Mouse (Mus musculus) C2C12 (cell line): ENCODE measurements around the gene Gm21987. TPM values are rescaled to one million over a fixed set of nuclear protein-coding genes. Genes with fewer than 3 reads are reported as not detected.

Experiments
- H3K27me3 ChIP-seq: one replicate; pipeline ENCODE4 v1.6.1; 2011; ENCODE audit not compliant: control insufficient read depth, insufficient read depth, insufficient read length
- H3K36me3 ChIP-seq: one replicate; pipeline ENCODE4 v1.6.1; 2011; ENCODE audit not compliant: control insufficient read depth, insufficient read depth
- H3K4me3 ChIP-seq: one replicate; pipeline ENCODE4 v1.5.1; 2011; ENCODE audit warnings: mild to moderate bottlenecking, control low read depth; ENCODE audit not compliant: poor library complexity, insufficient read depth, severe bottlenecking
- H3K79me2 ChIP-seq: one replicate; pipeline ENCODE4 v1.6.1; 2011; ENCODE audit not compliant: control insufficient read depth, insufficient read depth
- H3K79me3 ChIP-seq: one replicate; pipeline ENCODE4 v1.6.1; 2011; ENCODE audit warnings: low read depth, control low read depth
- H3ac ChIP-seq: one replicate; pipeline ENCODE3; 2011; ENCODE audit warnings: low read depth; ENCODE audit not compliant: control insufficient read depth, insufficient read length
- CEBPB ChIP-seq: IDR thresholded peaks from one replicate; pipeline ENCODE4 v1.6.1; 2011; ENCODE audit warnings: low read depth, mild to moderate bottlenecking, control low read depth, moderate library complexity
- CTCF ChIP-seq: IDR thresholded peaks from one replicate; pipeline ENCODE4 v1.5.1; 2011; ENCODE audit not compliant: control insufficient read depth, insufficient read depth, insufficient read length
- FOSL1 ChIP-seq: IDR thresholded peaks from one replicate; pipeline ENCODE4 v1.8.0; 2011; ENCODE audit warnings: mild to moderate bottlenecking, low read length; ENCODE audit not compliant: poor library complexity, insufficient read depth, severe bottlenecking
- MAX ChIP-seq: IDR thresholded peaks from one replicate; pipeline ENCODE4 v1.6.1; 2011; ENCODE audit warnings: mild to moderate bottlenecking, control low read depth
- MYOD1 ChIP-seq: IDR thresholded peaks from one replicate; pipeline ENCODE4 v1.6.1; 2011; ENCODE audit warnings: low read depth; ENCODE audit not compliant: control insufficient read depth, insufficient read length
- MYOG ChIP-seq: IDR thresholded peaks from one replicate; pipeline ENCODE4 v1.6.1; 2011; ENCODE audit not compliant: control insufficient read depth, insufficient read length; ENCODE audit errors: extremely low read depth
- USF1 ChIP-seq: IDR thresholded peaks from one replicate; pipeline ENCODE4 v1.6.1; 2011; ENCODE audit warnings: low read depth, mild to moderate bottlenecking, control low read depth, moderate library complexity
- polyA plus RNA-seq: library from polyadenylated mRNA; unstranded; fragments of >200 nt; fragmentation: generic; extraction: Trizol; gene quantifications from one replicate; pipeline ENCODE4 v1.2.1, GENCODE M21; 2012; ENCODE audit warnings: missing spikeins

Gm21987 gene
- polyA plus RNA-seq, 1 experiment = not detected

GRCm38 (mm10) chr16:38373439-38373838 is 26.6 kb downstream of the Gm21987 start:
- H3ac ChIP-seq = no peak overlapping the region
- no peaks in the 10 kb centered on the region for H3K79me2 ChIP-seq
- TF ChIP-seq MAX (no peak), MYOD1 (no peak), CEBPB (no peak), FOSL1 (no peak), USF1 (no peak), MYOG (no peak), CTCF (no peak)
- no peaks in the 10 kb centered on the region for H3K27me3 ChIP-seq
- H3K4me3 ChIP-seq = no peak overlapping the region
- H3K79me3 ChIP-seq = no peaks in the 10 kb centered on the region
- no peaks in the 10 kb centered on the region for H3K36me3 ChIP-seq

GRCm38 (mm10) chr16:38373941-38374340 is 27.1 kb downstream of the Gm21987 start:
- Histone ChIP-seq H3K79me3 (no peaks in the 10 kb centered on the region), H3K36me3 (no peaks in the 10 kb centered on the region), H3K27me3 (no peaks in the 10 kb centered on the region), H3K4me3 (no peak overlapping the region), H3ac (no peak overlapping the region), H3K79me2 (no peaks in the 10 kb centered on the region)
- no peak for TF ChIP-seq CTCF
- no peak for TF ChIP-seq USF1
- TF ChIP-seq FOSL1 = no peak
- TF ChIP-seq CEBPB = no peak
- no peak for TF ChIP-seq MYOG
- no peak for TF ChIP-seq MYOD1
- TF ChIP-seq MAX = no peak

- no peaks in the 10 kb centered on the region for H3K79me2 ChIP-seq
- H3K79me3 ChIP-seq = no peaks in the 10 kb centered on the region
- no peaks in the 10 kb centered on the region for H3K27me3 ChIP-seq
- H3K4me3 ChIP-seq = no peak overlapping the region
- H3ac ChIP-seq = no peak overlapping the region
- no peaks in the 10 kb centered on the region for H3K36me3 ChIP-seq
- no peak for TF ChIP-seq CEBPB
- no peak for TF ChIP-seq MYOG
- TF ChIP-seq MYOD1 = no peak
- no peak for TF ChIP-seq FOSL1
- TF ChIP-seq CTCF = no peak
- no peak for TF ChIP-seq MAX
Measured at GRCm38 (mm10) chr16:38374379-38375140, 27.7 kb downstream of the Gm21987 start.

- Histone ChIP-seq H3K27me3 (no peaks in the 10 kb centered on the region), H3ac (no peak overlapping the region), H3K79me3 (no peaks in the 10 kb centered on the region), H3K4me3 (no peak overlapping the region), H3K79me2 (no peaks in the 10 kb centered on the region), H3K36me3 (no peaks in the 10 kb centered on the region)
- no peak for TF ChIP-seq MYOD1
- TF ChIP-seq MAX = no peak
- TF ChIP-seq CTCF = no peak
- TF ChIP-seq CEBPB = no peak
- no peak for TF ChIP-seq FOSL1
- no peak for TF ChIP-seq MYOG
- no peak for TF ChIP-seq USF1
Measured at GRCm38 (mm10) chr16:38375182-38375581, 28.3 kb downstream of the Gm21987 start.

GRCm38 (mm10) chr16:38376163-38376840 is 29.5 kb downstream of the Gm21987 start:
- Histone ChIP-seq H3K4me3 (no peak overlapping the region), H3K27me3 (no peaks in the 10 kb centered on the region), H3K36me3 (no peaks in the 10 kb centered on the region), H3K79me3 (no peaks in the 10 kb centered on the region), H3ac (no peak overlapping the region), H3K79me2 (no peaks in the 10 kb centered on the region)
- TF ChIP-seq MAX (no peak), MYOG (no peak), CTCF (no peak), MYOD1 (no peak), USF1 (no peak), FOSL1 (no peak), CEBPB (no peak)

- H3K79me2 ChIP-seq = no peaks in the 10 kb centered on the region
- no peaks in the 10 kb centered on the region for H3K27me3 ChIP-seq
- no peak for TF ChIP-seq CEBPB
- no peak for TF ChIP-seq MYOG
- TF ChIP-seq CTCF = no peak
- no peak for TF ChIP-seq FOSL1
- no peak for TF ChIP-seq MAX
- no peaks in the 10 kb centered on the region for H3K79me3 ChIP-seq
- no peaks in the 10 kb centered on the region for H3K36me3 ChIP-seq
- no peak overlapping the region for H3ac ChIP-seq
- no peak overlapping the region for H3K4me3 ChIP-seq
Measured at GRCm38 (mm10) chr16:38376841-38377249, 30.0 kb downstream of the Gm21987 start.
